Mouse (Mus musculus): ENCODE data around the gene Gnat1. TPM values are rescaled to one million over a fixed set of nuclear protein-coding genes. Genes with fewer than 3 reads are reported as not detected.

Gene Gnat1
- total RNA-seq, 1 experiment = 1.2 TPM

GRCm38 (mm10) chr9:107708439-107709095, 29.1 kb upstream of the Gnat1 start:
- H3K36me3 ChIP-seq (ENCODE audit: control insufficient read depth, insufficient read depth, low read length, poor library complexity, severe bottlenecking) = no peaks in the 10 kb centered on the region
- H3K4me3 ChIP-seq (ENCODE audit: insufficient read depth in 1 of 2, low read depth in 1 of 2, low read length in 2 of 2, poor library complexity in 1 of 2, severe bottlenecking in 1 of 2) = peak overlapping the region; percentile 84 to 89
- in situ Hi-C loops (cut with MboI; ENCODE audit: low sequenced_read_pairs in 2 of 2, unreplicated experiment in 2 of 2) = no loop called here
- no peak for DNase-seq (ENCODE audit: low read depth, low spot score)
- H3K27ac ChIP-seq (ENCODE audit: insufficient read depth, low read depth, low read length, poor library complexity, severe bottlenecking) = no peak overlapping the region
- no peaks in the 10 kb centered on the region for H3K9me3 ChIP-seq (ENCODE audit: control insufficient read depth, insufficient read depth, low read depth, low read length)
- peak overlapping the region; percentile 63; the same call in 1 of the 2 replicates for H3K9ac ChIP-seq (ENCODE audit: insufficient read depth, low read depth, low read length, poor library complexity, severe bottlenecking)
- peaks cover 10 to 47% of the 10 kb centered on the region in 2 experiments for H3K4me1 ChIP-seq (ENCODE audit: control insufficient read depth in 2 of 2, insufficient read depth in 2 of 2, low read length in 2 of 2, poor library complexity in 1 of 2)
- TF ChIP-seq ZC3H11A (IDR thresholded peaks at IDR 0.05; ENCODE audit: borderline replicate concordance, low read depth, low read length) (no peak), MAFK (IDR thresholded peaks at IDR 0.05; ENCODE audit: insufficient read depth, low read depth, low read length) (no peak), ZNF384 (IDR thresholded peaks at IDR 0.05; ENCODE audit: low read depth, low read length) (no peak), CHD2 (IDR thresholded peaks at IDR 0.05; ENCODE audit: low read depth, low read length) (no peak), HCFC1 (IDR thresholded peaks at IDR 0.05; ENCODE audit: borderline replicate concordance, insufficient read depth, low read length) (no peak)

GRCm38 (mm10) chr9:107707701-107708438, 28.4 kb upstream of the Gnat1 start:
- H3K27ac ChIP-seq (ENCODE audit: insufficient read depth, low read depth, low read length, poor library complexity, severe bottlenecking) = no peak overlapping the region
- TF ChIP-seq MAFK (IDR thresholded peaks at IDR 0.05; ENCODE audit: insufficient read depth, low read depth, low read length) (no peak), ZNF384 (IDR thresholded peaks at IDR 0.05; ENCODE audit: low read depth, low read length) (no peak), HCFC1 (IDR thresholded peaks at IDR 0.05; ENCODE audit: borderline replicate concordance, insufficient read depth, low read length) (no peak), ZC3H11A (IDR thresholded peaks at IDR 0.05; ENCODE audit: borderline replicate concordance, low read depth, low read length) (no peak), CHD2 (IDR thresholded peaks at IDR 0.05; ENCODE audit: low read depth, low read length) (no peak)
- in situ Hi-C loops (cut with MboI; ENCODE audit: low sequenced_read_pairs in 2 of 2, unreplicated experiment in 2 of 2) = no loop called here
- H3K9me3 ChIP-seq (ENCODE audit: control insufficient read depth, insufficient read depth, low read depth, low read length) = no peaks in the 10 kb centered on the region
- H3K9ac ChIP-seq (ENCODE audit: insufficient read depth, low read depth, low read length, poor library complexity, severe bottlenecking) = 0 out of 2 replicates have a peak overlapping the region, but pooled peaks have one; percentile 4
- H3K4me1 ChIP-seq (ENCODE audit: control insufficient read depth in 2 of 2, insufficient read depth in 2 of 2, low read length in 2 of 2, poor library complexity in 1 of 2) = peaks cover 10 to 47% of the 10 kb centered on the region in 2 experiments
- no peaks in the 10 kb centered on the region for H3K36me3 ChIP-seq (ENCODE audit: control insufficient read depth, insufficient read depth, low read length, poor library complexity, severe bottlenecking)
- peak overlapping the region; percentile 32 to 84; a peak in 2 of 4 replicates for H3K4me3 ChIP-seq (ENCODE audit: insufficient read depth in 1 of 2, low read depth in 1 of 2, low read length in 2 of 2, poor library complexity in 1 of 2, severe bottlenecking in 1 of 2)
- DNase-seq (ENCODE audit: low read depth, low spot score) = no peak

DNA sequence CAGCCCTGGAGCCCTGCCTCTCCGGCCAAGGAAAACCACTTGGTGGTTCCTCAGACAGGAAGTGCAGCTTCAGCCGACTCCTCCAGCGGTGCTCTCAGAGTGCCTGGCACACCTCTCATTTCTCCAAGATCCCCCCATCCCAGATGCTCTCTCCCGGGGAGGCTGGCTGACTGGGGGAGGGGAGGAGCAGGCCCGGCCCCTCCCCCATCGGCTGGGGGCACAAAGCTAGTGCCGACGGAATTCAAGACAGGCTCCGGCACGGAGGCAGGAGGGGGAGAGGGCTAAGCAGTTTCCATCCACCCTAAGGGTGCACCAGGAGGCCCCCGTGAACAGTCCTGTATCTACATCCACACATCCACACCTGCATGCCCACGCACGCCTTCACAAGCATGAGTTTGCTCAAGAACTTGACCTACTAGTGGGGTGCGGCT, 27.3 kb upstream of the Gnat1 start:
- peak overlapping the region; percentile 9 to 43; a peak in 2 of 4 replicates for H3K4me3 ChIP-seq (ENCODE audit: insufficient read depth in 1 of 2, low read depth in 1 of 2, low read length in 2 of 2, poor library complexity in 1 of 2, severe bottlenecking in 1 of 2)
- TF ChIP-seq ZNF384 (IDR thresholded peaks at IDR 0.05; ENCODE audit: low read depth, low read length) (no peak), ZC3H11A (IDR thresholded peaks at IDR 0.05; ENCODE audit: borderline replicate concordance, low read depth, low read length) (no peak), HCFC1 (IDR thresholded peaks at IDR 0.05; ENCODE audit: borderline replicate concordance, insufficient read depth, low read length) (no peak), CHD2 (IDR thresholded peaks at IDR 0.05; ENCODE audit: low read depth, low read length) (no peak), MAFK (IDR thresholded peaks at IDR 0.05; ENCODE audit: insufficient read depth, low read depth, low read length) (no peak)
- peaks cover 10 to 47% of the 10 kb centered on the region in 2 experiments for H3K4me1 ChIP-seq (ENCODE audit: control insufficient read depth in 2 of 2, insufficient read depth in 2 of 2, low read length in 2 of 2, poor library complexity in 1 of 2)
- in situ Hi-C loops (cut with MboI; ENCODE audit: low sequenced_read_pairs in 2 of 2, unreplicated experiment in 2 of 2) = no loop called here
- no peak overlapping the region for H3K27ac ChIP-seq (ENCODE audit: insufficient read depth, low read depth, low read length, poor library complexity, severe bottlenecking)
- H3K9ac ChIP-seq (ENCODE audit: insufficient read depth, low read depth, low read length, poor library complexity, severe bottlenecking) = peak overlapping the region; percentile 28; the same call in 1 of the 2 replicates
- H3K36me3 ChIP-seq (ENCODE audit: control insufficient read depth, insufficient read depth, low read length, poor library complexity, severe bottlenecking) = no peaks in the 10 kb centered on the region; the same call in 1 of the 2 replicates
- no peak for DNase-seq (ENCODE audit: low read depth, low spot score)
- H3K9me3 ChIP-seq (ENCODE audit: control insufficient read depth, insufficient read depth, low read depth, low read length) = no peaks in the 10 kb centered on the region

- DNase-seq (ENCODE audit: low read depth, low spot score) = no peak
- H3K36me3 ChIP-seq (ENCODE audit: control insufficient read depth, insufficient read depth, low read length, poor library complexity, severe bottlenecking) = no peaks in the 10 kb centered on the region; the same call in 1 of the 2 replicates
- no peak overlapping the region for H3K4me3 ChIP-seq (ENCODE audit: insufficient read depth in 1 of 2, low read depth in 1 of 2, low read length in 2 of 2, poor library complexity in 1 of 2, severe bottlenecking in 1 of 2)
- in situ Hi-C loops (cut with MboI; ENCODE audit: low sequenced_read_pairs in 2 of 2, unreplicated experiment in 2 of 2) = no loop called here
- no peak for TF ChIP-seq HCFC1 (IDR thresholded peaks at IDR 0.05; ENCODE audit: borderline replicate concordance, insufficient read depth, low read length)
- no peak for TF ChIP-seq ZNF384 (IDR thresholded peaks at IDR 0.05; ENCODE audit: low read depth, low read length)
- no peak for TF ChIP-seq CHD2 (IDR thresholded peaks at IDR 0.05; ENCODE audit: low read depth, low read length)
- TF ChIP-seq ZC3H11A (IDR thresholded peaks at IDR 0.05; ENCODE audit: borderline replicate concordance, low read depth, low read length) = no peak
- TF ChIP-seq MAFK (IDR thresholded peaks at IDR 0.05; ENCODE audit: insufficient read depth, low read depth, low read length) = no peak
- H3K4me1 ChIP-seq (ENCODE audit: control insufficient read depth in 2 of 2, insufficient read depth in 2 of 2, low read length in 2 of 2, poor library complexity in 1 of 2) = peaks cover 13 to 50% of the 10 kb centered on the region in 2 experiments
- H3K9ac ChIP-seq (ENCODE audit: insufficient read depth, low read depth, low read length, poor library complexity, severe bottlenecking) = no peak overlapping the region
- H3K9me3 ChIP-seq (ENCODE audit: control insufficient read depth, insufficient read depth, low read depth, low read length) = no peaks in the 10 kb centered on the region
- no peak overlapping the region for H3K27ac ChIP-seq (ENCODE audit: insufficient read depth, low read depth, low read length, poor library complexity, severe bottlenecking)
These were observed 24.0 kb upstream of the Gnat1 start for GRCm38 (mm10) chr9:107703337-107704122.

All from ES-E14 (cell line).